Mouse (Mus musculus): ENCODE data around the gene Myo5c.

Gene Myo5c

DNA sequence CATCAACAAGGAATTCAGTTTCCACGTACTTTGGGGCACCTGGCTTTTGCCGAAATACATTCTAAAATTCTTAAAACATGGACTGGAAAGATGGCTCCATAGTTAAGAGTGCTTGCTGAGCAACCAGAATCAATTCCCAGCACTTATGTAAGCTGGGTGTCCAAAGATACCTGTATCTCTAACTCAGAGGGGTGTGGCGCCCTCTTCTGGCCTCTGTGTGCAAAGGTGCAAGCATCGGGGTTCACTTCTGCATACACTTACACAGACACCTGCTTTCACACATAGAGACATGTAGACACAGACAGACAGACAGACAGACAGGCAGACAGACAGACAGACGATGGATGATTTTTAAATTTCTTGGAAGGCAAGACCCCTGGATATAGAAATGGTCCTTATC, 49.0 kb downstream of the Myo5c start:
- DNase-seq (ENCODE audit: low read depth, low spot score) = no peak

- no peak for DNase-seq (ENCODE audit: low read depth, low spot score)
Observed at GRCm38 (mm10) chr9:75282179-75282578, 50.4 kb downstream of the Myo5c start.

DNA sequence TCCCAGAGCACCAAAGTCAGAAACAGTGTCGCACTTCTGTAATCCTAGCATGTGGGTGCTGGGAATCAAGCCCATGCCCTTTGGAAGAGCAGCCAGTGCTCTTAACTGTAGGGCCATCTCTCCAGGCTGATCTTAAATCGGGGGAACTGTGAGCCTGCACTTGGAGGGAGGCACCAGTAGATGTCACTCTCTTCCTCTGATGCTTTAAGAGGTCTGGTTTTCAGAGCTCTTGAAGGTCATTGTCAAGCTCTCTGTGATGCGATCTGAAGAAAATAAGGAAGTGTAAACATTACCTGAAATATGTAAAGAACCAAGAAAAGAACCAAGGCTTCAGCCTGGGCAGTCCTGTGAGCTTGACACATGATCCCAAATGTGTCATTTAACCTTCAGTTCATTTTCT, 51.0 kb downstream of the Myo5c start:
- DNase-seq (ENCODE audit: low read depth, low spot score) = peak; percentile 51

GRCm38 (mm10) chr9:75283636-75284035, 51.8 kb downstream of the Myo5c start:
- DNase-seq (ENCODE audit: low read depth, low spot score) = no peak

DNA sequence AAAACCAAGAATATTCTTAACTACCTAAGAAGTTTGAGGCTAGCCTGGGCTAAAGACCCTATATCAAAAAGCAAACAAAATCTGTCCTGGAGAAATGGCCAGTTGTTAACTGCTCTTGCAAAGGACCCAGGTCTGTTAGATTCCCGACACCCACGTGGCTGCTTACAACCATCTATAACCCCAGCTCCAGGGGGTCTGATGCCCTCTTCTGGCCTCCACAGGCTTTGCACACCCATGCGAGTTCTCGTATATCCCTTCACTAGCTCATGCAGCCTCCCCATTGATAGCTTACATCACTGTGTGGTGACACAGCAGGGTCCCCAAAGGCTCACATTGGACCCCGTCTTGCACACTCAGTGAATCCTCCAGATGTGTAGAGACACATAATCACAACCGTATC, 53.5 kb downstream of the Myo5c start:
- no peak for DNase-seq (ENCODE audit: low read depth, low spot score)

DNA sequence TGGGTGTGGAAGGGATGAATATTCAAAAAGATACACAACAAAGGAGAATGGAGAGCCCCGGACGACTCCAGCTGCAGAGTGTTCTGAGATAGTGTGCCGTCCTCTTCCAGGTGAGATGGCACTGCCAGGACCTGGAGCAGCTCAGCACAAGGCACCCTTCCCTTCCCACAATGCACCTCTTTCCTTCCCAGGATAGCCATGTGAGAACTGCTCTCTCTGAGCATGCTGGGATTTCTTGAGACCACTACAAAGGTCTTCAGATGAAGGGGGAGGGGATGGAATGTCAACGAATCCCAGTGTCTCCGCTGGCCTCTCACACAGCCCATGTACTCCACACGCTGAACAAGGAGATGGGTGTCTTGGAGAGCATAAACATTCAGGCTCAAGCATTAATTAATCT, 55.8 kb downstream of the Myo5c start:
- no peak for DNase-seq (ENCODE audit: low read depth, low spot score)

DNA sequence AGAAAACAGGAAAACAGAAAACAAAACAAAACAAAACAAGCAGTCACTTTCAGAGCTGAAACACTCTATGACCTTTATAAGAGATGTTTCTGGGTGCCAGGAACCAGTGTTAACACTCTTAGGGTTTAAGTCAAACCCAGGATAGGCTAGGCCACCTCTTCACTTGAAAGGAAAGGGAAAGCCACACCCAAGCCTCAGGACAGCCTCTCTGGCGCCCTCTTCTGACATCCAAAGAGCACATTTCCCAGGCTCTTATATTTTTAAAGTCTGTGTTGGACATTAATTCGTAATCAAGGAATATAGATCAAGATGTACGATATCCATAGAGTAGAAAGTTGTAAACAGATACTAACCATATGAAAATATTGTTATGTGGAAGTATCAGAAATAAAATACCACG, 57.7 kb downstream of the Myo5c start:
- DNase-seq (ENCODE audit: low read depth, low spot score) = no peak

- DNase-seq (ENCODE audit: low read depth, low spot score) = no peak
Observed at GRCm38 (mm10) chr9:75299342-75299741, 67.5 kb downstream of the Myo5c start.

GRCm38 (mm10) chr9:75303033-75303432, 71.2 kb downstream of the Myo5c start:
- DNase-seq (ENCODE audit: low read depth, low spot score) = no peak

DNA sequence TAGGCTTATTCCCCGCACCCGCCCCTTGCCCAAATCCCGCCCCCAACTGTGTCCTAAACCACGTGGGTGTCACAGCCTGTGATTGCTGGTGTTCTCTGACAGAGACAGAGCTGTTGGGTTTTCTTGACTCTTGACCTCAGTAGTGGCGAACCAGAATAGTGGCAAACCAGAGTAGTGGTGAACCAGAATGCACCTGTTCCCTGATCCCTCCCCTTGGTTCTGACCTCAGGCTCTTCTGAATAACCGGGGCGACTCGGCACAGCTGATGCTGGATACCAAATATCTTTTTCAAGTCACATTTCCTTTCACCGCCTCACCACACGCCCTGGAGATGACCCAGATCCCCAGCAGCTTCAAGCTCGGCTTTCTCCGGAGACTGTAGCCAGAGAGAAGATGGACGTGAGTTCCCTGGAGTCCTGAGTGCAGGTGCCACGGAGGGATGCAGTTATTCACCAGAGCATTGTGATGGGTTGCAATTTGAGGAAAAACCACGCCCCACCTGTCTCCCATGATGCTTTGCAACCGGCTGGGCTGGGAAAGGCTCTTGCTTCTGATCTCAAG, 72.0 kb downstream of the Myo5c start:
- DNase-seq (ENCODE audit: low read depth, low spot score) = no peak

GRCm38 (mm10) chr9:75304286-75304685, 72.5 kb downstream of the Myo5c start:
- DNase-seq (ENCODE audit: low read depth, low spot score) = no peak

DNA sequence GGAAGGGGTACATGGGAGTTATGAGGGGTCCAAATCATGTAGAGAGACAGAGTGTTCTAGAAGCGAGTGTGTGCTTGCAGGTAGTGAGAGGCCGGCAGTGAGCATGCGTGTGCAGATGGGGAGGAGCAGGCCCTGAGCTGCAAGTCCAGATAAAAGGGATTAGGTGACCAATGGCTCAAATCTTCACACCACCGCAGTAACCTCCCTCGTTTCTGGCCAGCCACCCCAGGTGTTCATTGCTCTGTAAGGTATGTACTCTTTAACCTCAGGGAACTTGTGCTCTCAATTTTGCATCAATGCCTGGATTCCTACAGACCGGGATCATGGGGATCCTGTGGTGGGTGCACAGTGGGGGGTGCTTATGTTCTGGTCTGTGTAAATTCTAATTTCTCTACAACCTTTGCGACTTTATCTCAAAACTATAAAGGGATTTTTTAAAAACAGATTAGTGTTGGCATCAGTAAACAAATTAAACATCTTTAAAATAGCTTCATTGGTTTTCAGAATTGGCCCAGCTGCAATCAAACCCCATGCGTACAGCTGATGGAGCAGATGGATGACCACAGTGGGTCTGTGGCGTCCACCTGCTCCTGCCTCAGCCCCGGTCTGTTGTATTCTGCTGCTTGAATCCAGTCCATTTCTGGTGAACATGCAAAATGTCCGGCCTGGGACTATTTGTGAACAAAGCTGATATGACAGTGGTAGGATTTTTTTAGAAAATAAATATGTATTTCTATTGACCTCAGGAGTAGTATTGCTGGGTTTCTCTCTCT, 74.5 kb downstream of the Myo5c start, which contains the start of gene Gnb5:
Gene Gnb5, plus strand, starts transcription at position 163 of the 773 bp plus-strand sequence.
- no peak for DNase-seq (ENCODE audit: low read depth, low spot score)

- no peak for DNase-seq (ENCODE audit: low read depth, low spot score)
Observed at GRCm38 (mm10) chr9:75307015-75307414, 75.2 kb downstream of the Myo5c start.

GRCm38 (mm10) chr9:75308621-75309020, 76.8 kb downstream of the Myo5c start:
- no peak for DNase-seq (ENCODE audit: low read depth, low spot score)

- no peak for DNase-seq (ENCODE audit: low read depth, low spot score)
Observed at GRCm38 (mm10) chr9:75312008-75312407, 80.2 kb downstream of the Myo5c start.

GRCm38 (mm10) chr9:75313138-75313831, 81.5 kb downstream of the Myo5c start:
- no peak for DNase-seq (ENCODE audit: low read depth, low spot score)

GRCm38 (mm10) chr9:75313832-75314516, 82.2 kb downstream of the Myo5c start:
- DNase-seq (ENCODE audit: low read depth, low spot score) = peak; percentile 54

GRCm38 (mm10) chr9:75314517-75315105, 82.8 kb downstream of the Myo5c start:
- no peak for DNase-seq (ENCODE audit: low read depth, low spot score)

DNA sequence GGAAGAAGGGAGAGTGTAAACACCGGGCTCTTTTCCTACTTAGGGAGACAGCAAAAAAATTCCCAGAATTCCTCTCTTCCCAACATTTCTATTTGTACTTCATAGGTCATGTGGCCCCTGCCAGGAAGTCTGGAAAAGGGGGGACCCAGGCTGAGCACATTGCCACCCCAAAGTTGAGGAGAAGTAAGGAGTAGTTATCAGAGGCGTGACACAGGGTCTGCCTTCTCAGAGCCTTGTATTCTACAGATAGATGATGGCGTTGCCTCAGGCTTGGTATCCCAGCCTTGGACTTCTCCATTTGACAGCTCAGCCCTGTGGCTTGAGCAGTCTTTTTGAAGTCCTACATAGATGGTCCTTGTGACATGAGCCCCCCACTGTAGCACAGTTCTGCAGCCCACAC, 83.4 kb downstream of the Myo5c start:
- no peak for DNase-seq (ENCODE audit: low read depth, low spot score)

DNA sequence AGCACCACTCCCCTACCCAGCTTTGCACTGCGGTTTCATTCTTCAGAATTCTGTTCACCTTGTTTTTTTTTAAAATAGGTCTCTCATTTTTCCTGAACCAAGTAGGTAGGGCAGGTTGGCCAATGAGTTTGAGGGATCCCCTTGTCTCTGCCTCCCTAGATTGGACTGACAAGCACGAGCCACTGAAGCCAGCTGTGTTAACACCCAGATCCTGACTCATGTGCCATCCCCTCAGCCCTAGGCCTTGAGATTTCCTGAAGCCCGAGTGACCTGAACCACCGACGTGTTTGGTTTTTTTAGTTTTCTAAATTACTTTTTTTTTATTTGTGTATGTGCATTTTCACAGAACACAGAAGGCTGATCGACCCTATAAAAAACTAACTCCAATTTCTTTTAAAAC, 85.0 kb downstream of the Myo5c start:
- no peak for DNase-seq (ENCODE audit: low read depth, low spot score)

- DNase-seq (ENCODE audit: low read depth, low spot score) = no peak
Observed at GRCm38 (mm10) chr9:75318196-75318595, 86.4 kb downstream of the Myo5c start.

DNA sequence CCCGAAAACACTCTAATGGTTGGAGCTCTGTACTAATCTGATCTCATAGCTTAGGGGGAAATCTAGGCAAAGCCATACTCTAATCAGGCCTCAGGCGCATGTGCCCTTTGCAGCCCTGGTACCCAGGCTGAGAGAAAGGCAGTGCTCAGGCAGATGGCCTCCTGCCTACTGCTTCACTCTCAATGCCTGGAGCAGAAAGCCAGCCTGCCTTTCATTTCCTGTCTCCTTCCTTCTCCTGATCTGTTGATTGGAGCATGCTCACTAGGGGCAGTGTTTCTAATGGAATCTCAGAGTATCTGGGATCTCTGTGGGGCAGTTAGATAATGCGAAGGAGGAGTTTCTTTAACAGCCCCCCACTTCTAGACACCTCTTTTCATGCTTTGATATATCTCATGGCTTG, 87.5 kb downstream of the Myo5c start:
- DNase-seq (ENCODE audit: low read depth, low spot score) = no peak

Data from brain, embryonic 18.5 days (tissue).